Mouse (Mus musculus) spleen, adult 12 weeks (tissue): Measurements from ENCODE around the gene Timm29.

Experiments used
- DNase-seq: peaks from one replicate; pipeline ENCODE4 v3.0.0; 2022; ENCODE audit warnings: low spot score

Timm29 gene

DNA sequence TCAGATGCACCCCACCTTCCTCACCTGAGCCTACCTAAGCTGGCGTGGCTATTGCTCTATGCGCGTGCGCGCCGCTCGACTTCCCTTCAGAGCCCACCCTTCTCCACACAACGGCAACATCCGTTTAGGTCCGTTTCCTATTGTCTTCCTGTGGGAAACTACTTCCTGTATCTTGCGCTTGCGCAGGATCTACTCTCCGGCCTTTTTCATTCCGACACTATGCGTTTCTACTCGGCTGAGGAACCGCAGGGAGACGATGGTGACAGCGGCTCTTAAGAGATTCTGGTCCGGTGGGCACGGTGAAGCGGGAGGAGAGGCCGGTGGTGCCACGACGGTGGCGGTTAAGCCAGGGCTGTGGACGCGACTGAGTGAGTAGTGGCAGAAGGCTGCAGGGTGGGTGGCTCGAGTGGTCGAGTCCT lies at the start of gene Timm29, which contains the start of gene Yipf2:
Timm29 (plus strand) TSS at position 20 of the 419 bp plus-strand sequence.
Yipf2 (minus strand) TSS at position 126 of the 419 bp plus-strand sequence.
- DNase-seq, result peak; percentile 78

DNA sequence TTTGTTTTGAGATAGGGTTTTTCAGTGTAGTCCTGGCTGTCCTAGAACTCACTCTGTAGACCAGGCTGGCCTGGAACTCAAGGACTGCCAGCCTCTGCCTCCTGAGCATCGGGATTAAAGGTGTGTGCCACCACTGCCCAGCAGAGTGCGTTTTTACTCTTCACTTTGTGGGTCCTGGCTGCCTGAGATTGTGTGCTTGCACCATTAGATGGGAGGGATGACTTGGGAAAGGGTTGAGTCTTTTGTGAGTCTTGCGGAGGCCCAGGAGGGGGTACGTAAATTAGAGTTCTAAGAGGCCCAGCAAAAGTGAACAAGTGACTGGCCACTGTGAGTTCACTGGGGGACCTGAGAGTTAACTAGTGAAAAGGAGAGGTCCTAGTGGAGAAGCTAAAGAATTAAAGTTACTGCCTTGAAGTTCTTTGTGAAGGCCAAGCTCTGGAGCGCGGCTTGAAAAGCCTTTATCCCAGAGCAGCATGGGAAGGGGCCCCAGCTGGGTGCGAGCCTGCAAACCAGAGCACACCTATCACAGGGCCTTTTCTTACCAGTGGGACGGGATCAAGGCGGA lies 47.1 kb upstream of the Timm29 start:
- no peak for DNase-seq

DNA sequence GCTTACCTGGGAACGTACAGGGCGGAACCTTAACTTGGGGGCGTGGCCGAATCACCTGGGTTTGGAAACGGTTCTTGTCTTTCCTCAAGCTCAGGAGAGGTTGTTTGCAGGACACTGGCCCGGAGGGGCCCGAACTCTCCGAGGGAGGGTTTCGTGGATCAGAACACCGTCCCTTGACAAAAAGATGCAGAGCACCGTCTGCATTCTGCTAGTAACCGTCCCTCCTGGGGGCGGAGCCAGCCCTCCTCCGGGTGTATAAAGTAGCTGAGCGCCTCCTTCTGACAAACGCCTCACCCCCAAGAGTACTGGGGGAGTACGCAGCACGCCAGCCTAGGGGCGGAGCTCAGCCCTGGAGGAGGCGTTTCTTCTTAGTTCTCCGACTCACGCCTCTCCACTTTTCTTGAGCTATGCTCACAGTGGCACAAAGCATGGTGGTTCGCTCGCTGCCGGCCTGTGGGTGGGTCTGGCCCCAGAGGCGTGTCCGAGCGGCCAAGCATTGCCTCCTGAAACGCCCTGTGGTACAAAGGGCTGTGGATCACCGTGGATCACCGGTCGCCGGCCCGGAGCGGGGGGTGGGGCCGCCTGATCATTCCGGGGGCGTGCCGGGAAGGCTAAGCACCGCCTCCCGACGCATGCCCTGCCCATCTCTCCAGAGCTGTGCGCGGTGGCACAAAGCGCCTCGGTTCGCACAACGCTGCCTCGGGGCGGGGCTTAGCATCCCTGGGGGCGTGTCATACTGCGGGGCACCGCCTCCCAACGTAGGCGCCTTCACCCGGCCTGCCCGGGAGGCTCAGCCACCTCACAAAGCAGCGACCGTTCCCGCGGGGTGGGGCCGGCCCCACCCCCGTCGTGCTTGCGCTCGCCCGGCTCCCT lies 46.4 kb upstream of the Timm29 start:
- DNase-seq, result peak; percentile 100

DNA sequence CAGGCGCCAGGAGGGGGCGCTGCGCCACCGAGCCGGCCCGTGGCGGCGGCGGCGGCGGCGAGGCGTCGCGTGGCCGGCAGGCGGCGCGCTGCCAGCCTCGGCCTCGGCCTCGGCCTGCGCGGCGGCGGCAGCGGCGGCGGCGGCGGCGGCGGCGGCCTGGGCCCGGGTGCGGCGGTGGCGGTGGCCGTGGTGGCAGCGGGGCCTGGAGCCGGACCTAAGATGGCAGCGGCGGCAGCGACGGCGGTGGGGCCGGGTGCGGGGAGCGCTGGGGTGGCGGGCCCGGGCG lies 45.8 kb upstream of the Timm29 start, which contains the start of gene Carm1:
Carm1 (plus strand) TSS at position 106 of the 286 bp plus-strand sequence.
- DNase-seq, result no peak

DNA sequence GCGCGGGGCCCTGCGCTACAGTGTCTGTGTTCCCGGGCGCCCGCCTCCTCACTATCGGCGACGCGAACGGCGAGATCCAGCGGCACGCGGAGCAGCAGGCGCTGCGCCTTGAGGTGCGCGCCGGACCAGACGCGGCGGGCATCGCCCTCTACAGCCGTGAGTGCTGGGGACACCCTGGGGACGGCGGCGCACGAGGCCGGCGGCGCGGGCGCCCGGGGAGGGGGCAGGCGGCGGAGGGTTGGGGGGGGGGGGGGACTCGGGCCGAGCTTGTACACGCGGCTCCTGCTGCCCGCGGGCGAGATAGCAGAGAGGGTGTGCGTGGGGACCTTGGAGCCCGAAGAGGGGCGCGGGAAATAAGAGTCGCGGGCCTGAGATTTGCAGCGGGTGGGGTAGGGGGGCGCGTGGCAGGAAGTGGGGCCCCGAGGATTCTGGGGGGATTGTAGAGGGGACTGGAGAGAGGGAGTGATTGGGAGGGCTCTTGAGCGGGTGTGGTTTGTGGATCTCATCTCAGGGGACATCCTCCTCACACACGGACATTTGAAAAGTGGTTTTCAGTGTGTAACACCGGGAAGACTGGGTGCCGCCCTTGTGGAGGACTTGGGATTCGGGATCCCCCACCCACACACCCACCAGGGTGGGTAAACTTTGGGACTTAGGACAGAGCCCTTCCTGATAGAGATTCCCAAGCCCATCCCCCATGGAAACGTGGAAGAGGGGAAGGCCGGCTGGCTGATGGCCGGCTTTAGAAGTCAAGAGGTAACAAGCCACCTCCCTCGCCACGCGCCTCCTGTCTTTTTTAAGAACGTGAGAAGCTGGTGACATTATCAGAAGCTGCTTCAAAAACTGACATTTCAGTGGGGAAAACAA lies 45.2 kb upstream of the Timm29 start:
- no peak for DNase-seq

DNA sequence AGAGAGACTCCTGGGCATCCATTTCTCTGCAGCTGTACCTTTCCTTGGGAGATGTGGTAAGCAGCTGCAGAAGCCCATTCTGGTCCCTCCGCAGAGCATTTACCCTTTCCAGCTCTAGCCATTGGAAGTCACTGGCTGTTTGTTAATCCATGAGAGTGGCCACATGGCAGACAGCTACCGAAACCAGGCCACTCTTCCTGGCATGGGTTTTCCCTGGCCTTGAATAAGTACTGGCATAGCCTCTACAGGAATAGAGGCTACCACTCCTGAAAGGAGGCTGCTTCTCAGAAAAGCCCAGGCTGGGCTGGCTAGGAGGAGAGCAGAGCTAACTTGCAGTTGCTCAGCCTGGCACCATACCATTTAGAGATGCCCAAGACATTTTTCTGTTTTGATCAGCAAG lies 41.5 kb upstream of the Timm29 start:
- no peak for DNase-seq

DNA sequence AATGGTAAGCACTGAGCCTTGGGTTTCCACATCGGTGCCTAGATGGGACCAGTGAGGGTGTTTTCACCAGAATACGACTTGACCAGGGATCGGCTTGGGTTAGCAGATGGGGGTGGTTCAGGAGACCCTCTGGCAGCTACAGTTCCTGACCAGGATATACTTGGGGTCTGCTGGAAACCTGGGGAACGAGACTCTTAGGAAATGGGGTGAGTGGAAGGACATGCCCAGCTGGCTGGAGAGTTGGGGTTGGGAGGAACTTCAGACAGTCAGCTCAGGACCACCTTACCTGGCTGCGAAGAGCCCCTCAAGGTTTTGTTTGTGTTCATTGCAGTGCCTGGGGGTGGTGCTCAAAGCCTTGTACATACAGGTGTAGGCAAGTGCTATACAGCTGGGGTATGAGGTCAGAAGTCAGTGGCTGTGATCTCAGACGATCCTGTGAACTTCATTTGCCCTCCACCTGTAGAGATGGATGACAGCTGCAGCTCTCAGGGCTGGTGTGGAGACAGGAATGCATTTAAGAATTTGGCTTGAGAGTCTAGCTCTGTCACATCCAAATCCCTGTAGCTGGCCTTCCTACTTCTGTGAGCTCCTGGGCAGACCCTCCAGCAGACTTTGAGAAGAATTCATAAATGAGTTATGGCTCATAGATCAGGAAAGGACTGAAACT lies 38.8 kb upstream of the Timm29 start:
- no peak for DNase-seq

DNA sequence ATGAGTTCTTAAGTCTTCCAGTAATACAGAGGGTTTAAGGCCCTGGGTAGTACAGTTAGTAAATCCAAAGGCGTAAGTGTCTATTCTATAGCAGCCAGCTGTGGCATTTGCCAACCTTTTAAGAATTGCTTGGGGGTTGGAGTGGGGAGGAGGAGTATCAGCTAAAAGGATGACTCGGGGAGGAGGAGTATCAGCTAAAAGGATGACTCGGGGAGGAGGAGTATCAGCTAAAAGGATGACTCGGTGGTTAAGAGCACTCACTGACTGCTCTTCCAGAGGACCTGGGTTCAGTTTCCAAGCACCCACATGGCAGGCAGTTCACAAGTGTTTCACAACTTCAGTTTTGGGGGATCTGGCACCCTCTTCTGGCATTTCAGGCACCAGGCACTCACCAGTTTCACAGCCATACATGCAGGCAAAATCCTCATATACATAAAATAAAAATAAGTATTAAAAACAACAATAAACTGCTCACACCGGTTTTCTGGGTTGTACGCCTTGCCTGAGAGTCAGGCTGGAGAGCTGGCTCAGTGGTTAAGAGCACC lies 37.3 kb upstream of the Timm29 start:
- no peak for DNase-seq

DNA sequence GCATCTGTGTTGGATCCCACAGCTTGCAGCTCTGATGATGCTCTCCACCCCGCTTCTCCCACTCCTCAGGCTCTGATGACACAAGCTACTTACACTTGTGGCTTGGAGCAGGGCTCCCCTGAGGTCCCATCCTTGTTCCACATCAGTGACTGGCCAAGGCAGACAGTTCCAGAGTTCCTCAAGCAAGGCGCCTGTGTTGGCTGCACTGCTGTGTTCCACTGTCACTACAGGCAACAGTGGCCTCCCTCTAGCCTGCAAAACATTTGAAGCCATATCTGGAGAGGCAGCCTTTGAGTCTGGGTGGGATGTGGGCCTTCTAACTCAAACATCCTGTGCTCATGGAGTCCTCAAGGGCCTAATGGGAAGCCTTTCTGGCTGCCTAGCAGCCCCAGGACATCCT lies 35.5 kb upstream of the Timm29 start:
- no peak for DNase-seq

DNA sequence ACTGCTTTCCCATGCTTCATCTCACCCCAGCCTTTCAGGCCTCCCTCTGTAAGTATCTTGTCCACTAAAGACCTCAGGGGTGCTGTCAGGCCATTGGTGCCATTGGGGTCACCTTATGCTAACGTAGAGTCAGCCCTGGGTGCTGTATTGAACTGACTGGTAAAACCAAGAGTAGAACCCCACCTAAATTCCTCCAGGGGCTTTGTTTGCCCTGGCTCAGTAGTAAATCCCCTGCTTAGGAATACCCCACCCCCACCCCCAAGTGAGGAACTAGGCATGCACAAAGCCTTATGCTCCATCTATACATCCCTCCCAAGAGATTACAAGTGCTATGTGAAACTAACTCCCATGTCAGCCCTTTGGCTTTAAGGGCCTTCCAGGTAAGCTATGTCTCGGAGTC lies 35.0 kb upstream of the Timm29 start:
- no peak for DNase-seq

DNA sequence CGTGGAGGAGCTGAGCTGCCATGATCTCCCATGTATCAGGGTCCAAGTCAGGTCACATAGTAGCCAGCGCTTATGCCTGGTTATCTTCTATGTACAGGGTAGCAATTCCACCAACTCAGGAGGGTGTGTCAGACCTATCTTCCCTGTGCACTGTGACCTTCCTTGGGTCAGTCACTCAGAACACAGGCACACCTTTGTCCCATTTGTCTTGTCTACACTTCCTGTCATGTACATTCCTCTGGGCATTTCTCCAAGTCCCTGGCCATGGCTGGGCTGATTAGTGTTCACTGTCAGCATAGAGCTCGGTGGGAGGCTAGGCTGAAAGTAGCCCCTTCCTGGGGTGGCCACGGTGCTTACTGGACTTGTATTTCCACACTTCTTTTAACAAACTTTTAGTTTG lies 34.2 kb upstream of the Timm29 start:
- peak; percentile 70 for DNase-seq

DNA sequence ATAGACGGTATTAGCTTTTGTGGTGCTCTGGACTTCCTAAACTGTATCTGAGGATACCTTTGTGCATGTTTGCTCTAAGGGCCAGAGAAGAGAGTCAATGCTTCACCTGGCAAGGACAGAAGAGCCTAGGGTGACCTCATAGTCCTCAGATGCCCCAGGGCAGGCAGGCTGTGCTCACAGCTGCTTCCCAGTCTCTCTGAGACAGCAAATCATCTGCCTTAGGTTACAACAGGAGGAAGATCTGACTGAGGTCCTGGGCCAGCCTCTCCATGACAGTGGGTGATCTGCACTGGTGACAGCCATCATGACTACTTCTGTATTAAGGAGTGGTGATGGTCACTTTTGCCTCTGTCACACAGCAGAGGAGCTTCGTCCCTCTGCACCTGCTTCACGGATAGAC lies 33.4 kb upstream of the Timm29 start:
- DNase-seq, result no peak

DNA sequence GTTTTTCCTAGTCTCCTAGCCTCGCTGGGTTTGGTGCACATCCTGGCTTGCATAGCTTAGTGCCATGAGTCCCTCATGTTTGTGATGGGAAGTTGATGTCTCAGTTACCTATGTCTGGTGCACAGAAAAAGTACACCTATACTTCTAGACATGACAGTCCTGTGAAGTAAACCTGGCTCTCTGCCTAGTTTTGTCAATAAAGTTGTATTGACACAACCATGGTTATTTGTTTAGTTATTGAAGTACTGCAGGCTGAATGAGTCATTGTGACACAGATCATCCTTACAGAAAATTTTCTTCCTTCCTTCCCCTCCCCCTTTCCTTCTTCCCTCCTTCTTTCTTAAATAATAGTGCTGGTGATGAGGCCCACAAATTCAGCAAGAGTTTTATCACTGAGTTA lies 28.1 kb upstream of the Timm29 start:
- DNase-seq, result no peak

DNA sequence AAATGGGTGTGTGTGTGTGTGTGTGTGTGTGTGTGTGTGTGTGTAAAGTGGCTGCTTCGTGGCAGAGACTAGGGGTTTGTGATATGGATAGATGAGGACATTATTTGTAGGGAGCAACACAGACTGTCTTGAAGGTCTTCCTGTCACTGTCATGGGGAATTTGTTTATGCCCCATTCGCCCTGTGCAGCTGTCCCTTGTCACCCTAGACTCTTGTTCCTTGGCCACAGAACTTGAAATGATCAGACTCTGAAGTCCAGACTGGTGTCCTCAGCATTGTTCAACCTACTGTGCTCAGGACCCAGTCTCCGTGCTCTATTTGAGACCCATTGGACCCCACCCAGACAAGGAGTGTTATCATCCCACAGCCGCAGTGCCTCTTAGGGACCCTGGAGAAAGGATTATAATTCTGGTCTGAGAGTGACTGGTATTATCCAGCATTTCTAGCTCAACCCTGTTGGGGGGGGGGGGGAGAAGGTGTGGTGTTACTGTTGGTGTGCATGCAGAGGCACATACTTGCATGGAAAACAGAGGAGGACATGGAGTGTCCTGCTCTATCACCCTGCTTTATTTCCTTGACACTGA lies 27.4 kb upstream of the Timm29 start:
- DNase-seq, result no peak

DNA sequence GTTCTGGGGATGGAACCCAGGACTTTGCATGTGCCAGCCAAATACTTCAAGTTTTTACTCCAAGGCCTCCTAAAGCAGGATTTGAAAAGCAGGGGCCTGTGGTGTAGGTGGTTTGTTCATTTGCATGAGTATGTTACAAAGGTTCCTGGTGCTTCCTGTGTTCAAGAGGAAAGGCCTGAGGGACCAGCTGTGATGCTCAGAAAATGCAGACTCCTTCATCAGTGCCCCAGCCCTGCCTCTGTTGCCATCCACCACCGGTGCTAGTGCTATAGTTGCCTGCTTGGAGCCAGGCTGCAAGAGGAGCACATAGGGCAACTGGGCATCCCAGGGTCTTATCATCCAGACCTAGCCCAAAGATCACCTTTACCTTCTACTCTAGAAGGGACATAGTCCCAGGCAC lies 26.0 kb upstream of the Timm29 start:
- no peak for DNase-seq

DNA sequence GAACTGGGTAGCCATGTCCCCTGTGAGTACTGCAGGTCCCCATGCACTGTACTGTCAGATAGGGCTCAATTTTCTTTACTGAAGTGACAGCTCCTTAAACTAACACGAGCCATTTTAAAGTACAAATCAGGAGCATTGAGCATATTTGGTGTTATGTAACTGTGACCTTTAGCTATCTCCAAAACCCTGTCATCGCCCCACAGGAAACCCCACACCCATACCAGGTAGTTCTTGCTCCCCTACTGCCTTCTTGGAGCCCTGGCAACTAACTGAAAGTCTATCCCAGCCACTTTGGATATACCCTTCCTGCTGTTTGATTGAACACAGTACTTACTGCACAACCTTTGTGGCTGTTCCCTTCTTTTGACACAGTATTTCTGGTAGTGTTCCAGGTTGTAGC lies 25.5 kb upstream of the Timm29 start:
- DNase-seq, result no peak

DNA sequence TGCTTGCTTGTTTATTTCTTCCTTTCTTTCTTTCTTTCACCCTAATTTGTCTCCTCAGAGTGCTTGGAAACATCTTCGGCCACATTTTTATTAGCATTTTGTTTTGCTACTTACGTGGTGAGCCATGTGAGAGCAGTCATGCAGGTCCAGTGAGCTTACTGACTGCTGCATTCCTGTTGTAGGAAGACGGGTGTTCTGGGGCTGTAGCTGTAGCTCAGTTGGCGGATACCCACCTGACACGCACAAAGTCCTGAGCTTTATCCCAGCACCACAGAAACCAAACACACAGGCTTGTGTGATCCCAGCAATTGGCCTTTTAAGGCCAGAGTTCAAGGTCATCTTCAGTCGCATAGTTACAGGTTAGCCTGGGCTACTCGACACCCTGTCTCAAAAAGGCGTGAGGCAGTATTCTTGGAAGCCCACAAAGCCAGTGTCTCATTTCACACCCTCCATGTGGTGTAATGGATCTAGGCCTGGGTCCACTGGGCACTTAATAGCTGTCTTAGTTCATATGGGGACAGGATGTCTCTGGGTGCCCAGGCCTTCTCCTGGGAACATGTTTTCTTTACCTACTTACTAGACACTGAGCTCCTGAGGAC lies 23.8 kb upstream of the Timm29 start:
- DNase-seq, result no peak

DNA sequence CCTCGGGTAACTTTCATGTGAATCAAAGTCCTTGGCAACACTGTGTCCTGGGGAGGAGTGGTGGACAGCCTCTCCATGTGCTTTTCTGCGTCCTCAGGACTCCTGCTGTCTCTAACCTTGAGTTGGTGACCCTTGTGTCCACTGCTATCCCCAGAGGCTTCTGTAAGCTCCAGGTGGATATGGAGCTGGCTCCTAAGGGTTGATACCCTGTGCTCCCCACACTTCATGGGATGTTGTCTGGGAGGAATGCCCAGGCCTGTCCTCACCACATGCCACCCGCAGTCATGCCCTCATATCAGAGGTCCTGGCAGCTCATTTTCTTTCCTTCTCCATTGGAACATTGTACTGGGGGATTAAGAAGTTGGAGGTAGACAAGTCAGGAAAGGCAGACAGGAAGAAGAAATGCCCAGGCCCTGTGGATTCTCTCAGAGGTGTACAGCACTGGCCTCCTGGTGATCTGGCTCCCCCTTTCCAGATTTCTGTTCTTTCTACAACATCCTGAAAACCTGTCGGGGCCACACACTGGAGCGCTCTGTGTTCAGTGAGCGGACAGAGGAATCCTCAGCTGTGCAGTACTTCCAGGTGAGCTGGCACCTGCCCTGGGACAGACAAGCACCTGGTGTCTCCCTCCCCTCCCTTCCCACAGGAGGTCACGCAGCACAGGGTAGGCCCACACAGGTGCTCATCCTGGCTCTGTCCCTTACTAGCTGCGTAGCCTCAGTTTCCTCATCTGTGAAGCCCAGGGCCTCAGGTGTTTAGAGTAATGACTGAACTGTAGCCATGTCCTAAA lies 18.3 kb upstream of the Timm29 start:
- DNase-seq, result no peak

DNA sequence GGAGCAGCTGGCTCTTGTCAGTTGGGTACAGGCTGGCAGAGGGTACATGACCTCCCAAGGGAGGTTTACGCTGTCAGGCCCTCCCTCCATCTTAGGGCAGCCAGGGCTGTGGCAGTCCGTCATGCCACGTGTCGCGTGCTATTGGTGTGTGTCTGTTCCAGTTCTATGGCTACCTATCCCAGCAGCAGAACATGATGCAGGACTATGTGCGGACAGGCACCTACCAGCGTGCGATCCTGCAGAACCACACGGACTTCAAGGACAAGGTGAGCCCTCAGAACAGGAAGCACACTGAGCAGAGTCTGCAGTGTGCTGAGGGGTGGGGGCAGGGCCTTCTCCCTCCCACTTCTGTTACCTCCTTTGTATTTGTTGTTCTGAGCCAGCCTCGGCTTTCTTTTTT lies 17.3 kb upstream of the Timm29 start:
- DNase-seq, result no peak

DNA sequence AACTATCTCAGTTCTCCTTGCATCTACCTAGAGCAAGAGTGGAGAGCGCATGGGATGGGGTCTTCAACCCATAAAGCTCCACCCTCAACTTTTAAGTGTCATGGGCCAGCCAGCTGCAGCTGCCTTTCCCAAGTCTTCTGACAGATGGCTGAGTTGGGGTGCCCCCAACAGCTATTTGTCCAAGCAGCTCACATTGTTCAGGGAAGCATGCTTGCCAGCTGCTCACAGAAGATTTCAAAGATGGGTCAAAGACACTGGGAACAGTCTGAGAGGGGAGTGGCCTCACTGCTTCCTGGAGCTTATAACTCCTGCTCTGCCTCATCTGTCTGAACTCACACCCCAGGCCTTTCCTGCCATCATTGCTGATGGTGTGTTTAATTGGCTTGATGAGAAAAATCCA lies 16.2 kb upstream of the Timm29 start:
- no peak for DNase-seq
